Mouse (Mus musculus) heart, postnatal 25 days (tissue): Measurements from ENCODE around the gene Dgkh. TPM values are rescaled to one million over a fixed set of nuclear protein-coding genes. Genes with fewer than 3 reads are reported as not detected.

Source experiments
- DNase-seq: peaks from one replicate; pipeline ENCODE4 v3.0.0; 2022; ENCODE audit warnings: low spot score
- intact Hi-C: fragments of 180-260 bp; cut with DNase I; formaldehyde crosslinking; loops from one replicate; pipeline ENCODE4 v1.15.1; 2025
- total RNA-seq, 2 experiments: library from RNA; stranded (reverse); gene quantifications; 2 replicates each; pipeline ENCODE4 v1.2.3; 2021

Dgkh gene
- total RNA-seq, 2 experiments from 2014 or later, result 6.1 to 7.8 TPM

DNA sequence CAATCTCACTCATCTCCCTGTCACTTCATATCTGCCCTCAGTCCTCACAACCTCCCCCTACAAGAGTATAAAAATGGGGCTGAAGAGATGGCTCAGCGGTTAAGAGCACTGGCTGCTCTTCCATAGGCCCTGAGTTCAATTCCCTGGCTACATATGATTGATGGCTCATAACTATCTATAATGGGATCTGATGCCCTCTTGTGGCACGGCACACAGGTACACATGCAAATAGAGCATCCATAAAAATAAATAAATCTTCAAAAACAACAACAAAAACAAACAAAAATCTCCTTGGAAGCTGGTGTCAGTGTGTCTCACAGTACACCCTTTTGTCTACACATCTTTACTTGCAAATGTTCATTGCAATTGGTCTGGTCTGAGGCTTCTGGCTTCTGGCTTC, 207.5 kb downstream of the Dgkh start:
- DNase-seq, result no peak
- intact Hi-C loops, result no loop called here

DNA sequence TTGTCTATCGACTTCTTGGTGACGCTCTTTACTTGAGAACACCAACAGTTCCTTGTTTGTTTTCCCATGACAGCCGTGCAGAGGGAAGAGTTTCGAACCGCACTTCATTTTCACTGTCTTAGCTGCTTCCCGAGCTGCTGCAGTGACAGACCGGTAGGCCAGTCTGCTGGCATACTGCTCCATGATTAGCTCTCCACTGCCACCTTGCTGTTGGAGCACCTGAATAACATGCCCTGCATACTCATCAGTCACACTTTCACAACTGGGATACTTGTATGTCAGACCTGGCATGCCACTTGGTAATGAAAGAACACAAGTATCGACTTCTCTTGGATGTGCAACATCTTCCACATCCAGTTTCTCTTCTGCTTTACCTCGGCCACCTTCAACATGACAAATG, 221.9 kb downstream of the Dgkh start:
- intact Hi-C loops, result no loop called here
- no peak for DNase-seq

DNA sequence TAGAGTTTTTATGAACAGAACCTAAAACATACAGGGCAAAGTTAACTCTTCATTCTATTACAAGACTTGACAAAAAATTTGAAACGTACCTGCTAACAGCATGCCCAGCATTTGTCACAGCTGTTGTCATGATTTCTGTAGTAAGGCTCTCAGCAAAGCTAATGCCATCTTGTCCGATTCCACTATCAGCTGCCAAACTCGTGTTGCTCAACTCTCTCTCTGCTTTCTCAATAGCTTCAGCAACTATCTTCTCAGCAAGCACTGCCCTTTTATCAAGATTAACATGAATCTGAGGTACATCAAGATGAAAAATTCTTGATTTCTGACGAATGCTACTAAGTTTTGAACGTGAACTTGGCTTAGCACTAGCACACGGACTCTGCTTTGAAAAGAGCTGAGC, 222.8 kb downstream of the Dgkh start:
- intact Hi-C loops, result no loop called here
- DNase-seq, result no peak

Other genes with a start within 250 kb of the Dgkh start
- gene Akap11, start 196.0 kb downstream of the Dgkh start, total RNA-seq, result 10 to 100 TPM; 28.8 to 34.4 TPM
- 100 to 1,000 TPM; 140 to 147 TPM for gene Vwa8, start 116.3 kb upstream of the Dgkh start, total RNA-seq